Mouse (Mus musculus) layer of hippocampus, adult 8-10 months (tissue): Measurements from ENCODE around the gene Taldo1. TPM values are rescaled to one million over a fixed set of nuclear protein-coding genes. Genes with fewer than 3 reads are reported as not detected.
"Not testable (repeated sequence)": the region's sequence is repeated elsewhere in the genome, so short reads cannot be mapped to it uniquely, and the experiment has no call there.

Source experiments
- DNase-seq, 2 experiments: peaks; one replicate each; pipeline ENCODE4 v3.0.0; 2022; ENCODE audit warnings: low spot score in 2 of 2
- total RNA-seq, 4 experiments: library from RNA; stranded (reverse); gene quantifications; 2 replicates each; pipeline ENCODE4 v1.2.4; 2022

Taldo1 gene
- total RNA-seq, 4 experiments from 2014 or later: 107 to 127 (median 116) TPM

DNA sequence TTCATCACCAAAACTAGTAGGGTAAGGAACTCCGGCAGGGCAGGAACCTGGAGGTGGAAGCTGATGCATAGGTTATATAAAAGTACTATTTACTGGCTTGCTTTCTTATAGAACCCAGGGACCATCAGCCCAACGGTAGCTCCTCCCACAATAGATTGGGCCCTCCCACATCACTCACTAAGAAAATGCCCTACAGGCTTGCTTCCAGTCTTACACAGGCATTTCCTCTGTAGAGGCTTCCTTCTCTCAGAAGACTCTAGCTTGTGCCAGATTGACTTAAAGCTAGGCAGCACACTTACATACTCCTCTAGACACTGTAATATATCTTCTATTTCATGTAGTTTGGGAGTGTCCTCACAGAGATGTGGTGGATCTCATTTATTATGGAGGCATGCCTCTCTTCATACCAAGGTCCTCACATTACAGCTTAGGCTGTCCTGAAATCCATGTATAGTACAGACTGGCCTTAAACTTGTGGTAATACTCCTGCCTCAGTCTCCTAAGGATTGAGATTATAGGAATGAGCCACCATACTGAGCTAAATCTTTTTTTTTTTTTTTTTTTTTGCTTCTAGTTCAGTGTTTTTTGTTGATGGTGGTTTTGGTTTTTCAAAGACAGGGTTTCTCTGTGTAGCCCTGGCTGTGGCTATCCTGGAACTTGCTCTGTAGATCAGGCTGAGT, 4.1 kb upstream of the Taldo1 start:
- no peak for DNase-seq

DNA sequence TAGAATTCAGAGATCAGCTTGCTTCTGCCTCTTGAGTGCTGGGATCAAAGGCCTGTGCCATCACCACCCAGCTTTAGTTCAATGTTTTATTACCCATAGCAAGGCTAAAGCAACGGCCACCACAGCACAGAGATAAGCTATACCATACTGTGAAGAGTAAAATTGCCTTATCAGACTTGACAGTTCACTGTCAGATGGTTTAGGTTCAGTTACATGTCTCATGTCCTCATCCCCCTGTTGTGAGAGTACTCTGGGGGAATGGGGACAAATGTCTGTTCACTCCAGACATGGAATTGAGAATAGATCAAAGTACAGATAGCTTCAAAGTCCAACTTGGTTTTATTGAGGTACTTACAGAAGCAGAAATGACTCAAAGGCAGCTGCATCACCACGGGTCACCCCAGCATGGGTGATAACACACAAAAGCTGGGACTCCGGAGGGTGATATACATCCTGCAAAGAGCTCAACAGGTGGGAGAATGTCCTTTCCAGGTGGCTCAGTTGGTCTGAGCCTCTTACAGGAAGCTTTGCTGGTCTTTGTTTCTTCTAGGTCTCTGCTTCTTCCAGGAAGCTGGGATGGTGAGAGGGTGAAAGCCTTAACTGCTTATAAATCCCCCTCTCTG, 3.4 kb upstream of the Taldo1 start:
- DNase-seq: no peak

DNA sequence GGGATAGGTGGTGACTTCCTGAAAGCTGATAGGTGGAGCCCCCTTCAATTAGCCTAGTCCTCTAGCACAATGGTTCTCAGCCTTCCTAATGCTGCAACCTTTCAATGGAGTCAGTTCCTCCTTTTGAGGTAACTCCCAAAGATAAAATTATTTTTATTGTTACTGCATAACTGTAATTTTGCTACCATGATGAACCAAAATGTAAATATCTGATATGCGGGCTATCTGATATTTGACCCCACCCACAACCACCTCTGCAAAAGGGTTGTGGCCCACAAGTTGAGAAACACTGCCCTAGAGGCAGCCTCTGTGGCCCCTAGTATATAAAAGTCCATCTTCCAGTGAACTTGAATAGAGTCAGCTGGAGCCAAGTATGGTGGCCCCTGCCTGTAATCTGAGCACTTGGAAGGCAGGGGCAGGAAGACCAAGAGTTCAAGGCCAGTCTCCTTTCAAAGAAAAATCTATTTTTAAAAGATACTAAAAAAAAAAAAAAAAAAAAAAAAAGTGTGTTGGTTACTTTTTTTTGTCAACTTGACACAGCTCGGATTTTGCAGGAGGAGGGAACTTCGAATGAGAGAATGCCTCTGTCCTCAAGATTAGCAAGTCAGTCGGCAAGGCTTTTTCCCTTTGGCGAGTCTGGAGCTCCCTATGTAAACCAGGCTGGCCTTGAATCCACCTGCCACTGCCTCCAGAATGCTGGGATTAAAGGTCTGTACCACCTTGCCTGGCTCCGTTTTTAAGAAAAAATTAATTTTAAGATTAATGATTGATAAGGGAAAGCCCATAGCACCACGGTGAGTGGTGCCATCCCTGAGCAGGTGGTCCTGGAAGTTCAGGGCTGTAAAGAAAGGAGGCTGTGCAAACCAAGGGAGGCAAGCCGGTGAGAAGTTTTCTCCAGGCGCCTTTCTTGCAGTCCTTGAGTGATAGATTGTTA, 1.4 kb upstream of the Taldo1 start:
- no peak for DNase-seq

DNA sequence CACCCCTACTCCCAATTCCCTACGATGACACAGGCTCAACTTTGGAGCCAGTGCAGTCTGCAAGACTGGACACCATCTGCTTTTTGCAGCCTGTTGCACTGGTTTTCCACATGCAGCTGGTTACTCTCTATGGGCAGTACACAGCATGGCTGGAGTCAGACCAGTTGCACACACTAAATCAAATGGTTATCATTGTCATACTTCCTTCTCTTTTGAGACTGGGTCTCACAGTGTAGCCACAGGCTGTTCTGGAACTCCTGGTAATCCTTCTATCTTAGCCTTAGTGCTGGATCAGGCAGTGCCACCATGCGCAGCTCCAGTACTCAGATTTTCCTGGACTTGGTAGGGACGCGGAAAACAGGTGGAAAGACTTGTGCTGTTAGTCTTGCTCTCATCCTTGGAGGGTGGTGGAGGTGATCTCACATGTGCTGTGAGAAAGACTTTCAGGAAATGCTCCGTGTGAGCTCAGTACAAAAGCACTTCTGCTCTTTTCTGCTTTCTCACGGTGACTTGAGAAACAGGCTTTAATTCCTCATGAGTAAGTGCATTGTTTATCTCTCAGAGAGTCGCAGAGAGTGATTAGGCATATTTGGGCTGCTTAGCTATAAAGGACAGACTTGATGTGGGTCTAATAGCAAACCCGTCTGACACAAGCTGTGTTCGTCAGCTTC, 688 bp downstream of the Taldo1 start:
- no peak for DNase-seq

DNA sequence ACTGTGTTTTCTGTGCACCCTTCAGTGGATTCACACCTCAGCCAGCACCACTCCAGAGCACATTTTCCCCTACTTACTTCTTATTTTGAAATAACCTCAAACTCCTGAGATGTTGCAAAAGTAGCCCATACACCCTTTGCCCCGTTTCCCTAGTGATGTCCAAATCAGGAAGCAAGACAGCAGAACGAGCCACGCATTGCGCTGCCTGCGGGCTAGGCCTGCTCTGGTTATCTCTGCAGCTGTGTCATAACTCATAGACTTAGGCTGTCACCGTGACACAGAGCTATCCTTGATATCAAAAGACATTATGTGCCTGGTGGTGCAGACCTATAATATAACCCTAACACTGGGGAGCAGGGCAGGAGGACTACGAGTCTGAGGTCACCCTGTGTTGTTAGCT, 2.2 kb downstream of the Taldo1 start:
- no peak for DNase-seq

DNA sequence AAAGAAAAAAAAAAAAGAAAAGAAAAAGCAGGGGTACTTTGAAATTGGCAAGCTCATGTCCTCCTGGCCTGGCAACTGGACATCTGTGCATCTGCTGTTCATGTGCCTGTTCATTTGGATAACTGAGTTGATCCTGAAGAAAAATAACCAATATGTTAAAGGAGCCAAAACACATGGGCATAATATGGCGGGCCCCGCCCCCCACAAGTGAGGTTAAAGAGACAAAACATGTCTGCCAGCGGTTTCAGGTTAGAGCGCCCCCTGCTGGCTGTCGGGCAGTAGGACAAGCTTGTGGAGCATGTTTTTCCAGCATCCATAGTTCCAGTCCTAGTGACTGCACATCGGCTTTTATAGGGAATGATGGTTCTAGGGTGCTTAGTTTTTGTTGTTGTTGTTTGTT, 2.8 kb downstream of the Taldo1 start:
- DNase-seq: peak in 1 of 2 experiments; percentile 44

DNA sequence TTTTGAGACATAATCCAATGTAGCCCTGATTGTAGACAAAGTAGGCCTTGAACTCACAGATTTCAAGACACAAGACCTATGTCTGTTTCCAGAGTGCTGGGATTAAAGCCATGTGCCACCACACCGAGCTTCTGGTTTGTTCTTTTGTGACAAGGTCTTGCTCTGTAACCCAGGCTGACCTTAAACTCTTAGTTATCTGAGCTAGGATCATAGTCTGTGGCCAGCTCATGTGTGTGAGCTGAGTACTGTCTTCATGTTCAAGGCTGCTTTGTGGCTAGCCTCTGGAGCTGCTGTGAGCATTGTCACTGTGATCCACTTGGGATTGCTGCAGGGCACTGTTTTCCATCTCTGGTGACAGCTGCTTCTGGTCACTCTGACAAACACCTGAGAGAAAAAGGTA, 3.3 kb downstream of the Taldo1 start:
- DNase-seq: no peak

DNA sequence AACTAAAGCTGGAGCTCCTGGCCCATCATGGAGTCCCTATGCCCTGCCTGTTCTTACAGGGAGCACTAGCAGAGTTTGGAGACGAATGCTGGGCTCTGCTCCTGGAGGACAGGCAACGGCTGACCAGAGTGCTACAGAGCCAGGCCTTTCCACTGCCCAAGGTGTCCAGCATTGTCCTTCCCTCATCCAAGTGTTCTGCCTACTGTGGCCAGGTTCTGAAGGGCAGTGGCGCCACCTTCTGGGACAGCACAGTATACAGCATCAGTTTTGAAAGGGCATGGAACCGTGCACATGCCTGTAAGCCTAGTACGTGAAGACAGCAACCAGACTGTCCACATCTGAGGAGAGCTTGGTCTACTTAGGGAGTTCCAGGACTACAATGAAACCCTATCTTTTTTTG, 11.3 kb downstream of the Taldo1 start:
- no peak for DNase-seq

DNA sequence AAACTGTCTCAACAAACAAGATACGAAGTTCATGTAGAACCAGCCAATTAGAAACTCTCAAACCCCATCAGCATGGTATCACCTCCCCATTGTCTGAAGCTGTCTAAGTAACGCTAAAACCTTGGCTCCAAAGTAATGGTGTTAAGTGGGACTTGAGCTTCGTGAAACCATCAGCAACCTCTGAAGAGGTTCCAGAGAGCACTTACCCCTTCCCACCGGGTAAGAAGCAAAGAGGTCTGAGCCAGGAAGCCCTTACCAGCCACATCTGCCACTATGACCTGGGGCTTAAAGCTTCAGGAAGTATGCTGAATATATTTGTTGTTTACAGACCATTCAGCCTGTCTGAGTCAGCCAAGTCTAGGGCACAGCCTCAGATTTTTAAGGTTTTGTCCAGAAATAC, 13.5 kb downstream of the Taldo1 start:
- DNase-seq: no peak

DNA sequence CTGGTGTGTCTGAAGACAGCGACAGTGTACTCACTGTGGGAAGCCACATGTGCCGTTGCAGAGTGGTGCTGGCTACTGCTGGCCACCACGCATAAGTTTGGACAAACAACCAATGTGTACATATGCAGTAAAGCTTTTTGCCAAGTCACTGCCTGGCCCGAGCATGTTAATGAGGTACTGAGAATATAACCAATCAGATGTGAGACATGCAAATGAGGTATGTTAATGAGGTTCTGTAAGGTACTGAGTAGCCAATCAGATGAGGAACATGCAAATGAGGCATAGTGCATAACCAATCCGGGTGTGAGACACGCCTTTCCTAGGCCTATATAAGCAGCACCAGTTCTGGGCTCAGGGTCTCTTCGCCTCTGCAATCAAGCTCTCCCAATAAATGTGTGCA, 15.7 kb downstream of the Taldo1 start:
- DNase-seq: not testable (repeated sequence)

DNA sequence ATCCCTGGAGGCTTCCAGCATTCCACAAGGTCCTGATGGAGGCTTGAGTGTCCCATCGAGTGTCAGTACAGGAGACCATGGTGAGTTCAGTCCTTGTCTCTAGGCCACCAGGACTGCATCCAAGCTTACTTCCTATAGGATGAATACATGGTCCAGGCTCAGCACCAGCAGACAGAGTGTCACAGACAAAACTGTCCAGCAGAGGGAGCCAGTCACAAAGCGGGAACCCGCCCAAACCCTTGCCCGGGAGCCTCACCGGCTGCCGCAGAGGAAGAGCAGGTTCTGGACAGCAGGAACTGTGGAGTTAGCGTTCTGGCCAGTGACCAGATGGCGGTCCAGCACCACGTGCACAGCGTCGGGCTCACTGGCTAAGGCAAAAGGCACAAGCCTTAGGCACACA, 16.8 kb downstream of the Taldo1 start:
- peak; percentile 66 to 87 for DNase-seq

DNA sequence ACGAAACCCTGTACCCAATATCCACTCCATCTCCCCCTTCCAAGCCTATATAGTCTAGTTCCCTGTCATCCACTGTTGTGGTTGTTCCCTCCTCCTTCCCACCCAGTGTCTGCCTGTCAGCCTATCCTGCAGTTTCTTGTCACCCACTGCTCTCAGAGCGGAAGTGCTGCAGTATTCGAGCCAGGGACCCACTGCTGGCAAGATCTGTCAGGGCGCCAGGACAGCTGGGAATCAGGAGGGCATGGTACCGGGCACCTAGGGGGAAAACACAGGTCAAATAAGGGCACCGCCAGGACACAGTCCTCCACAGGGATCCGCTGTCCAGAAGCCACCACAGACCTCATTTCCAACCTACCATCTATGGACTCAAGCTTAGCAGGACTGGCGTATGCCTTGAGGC, 18.6 kb downstream of the Taldo1 start:
- DNase-seq: no peak

DNA sequence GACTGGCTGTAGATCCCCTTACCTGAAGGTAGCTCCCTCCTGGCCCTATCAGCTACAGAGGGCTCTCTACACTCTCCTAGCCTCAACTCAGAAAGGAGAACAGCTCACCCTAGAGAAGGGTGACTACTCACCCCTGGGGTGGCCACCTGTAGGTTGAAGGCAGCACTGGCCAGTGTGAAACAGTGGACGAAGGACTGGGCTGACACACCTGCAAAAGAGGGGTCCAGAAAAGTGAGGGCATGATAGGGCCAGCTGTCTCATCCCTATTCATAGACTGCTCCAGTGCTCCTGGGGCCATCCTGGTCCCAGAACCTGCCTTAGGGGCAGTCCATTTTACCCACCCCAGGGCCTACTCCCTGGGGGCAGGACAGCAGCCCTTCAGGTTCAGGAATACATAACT, 19.7 kb downstream of the Taldo1 start:
- DNase-seq: no peak

DNA sequence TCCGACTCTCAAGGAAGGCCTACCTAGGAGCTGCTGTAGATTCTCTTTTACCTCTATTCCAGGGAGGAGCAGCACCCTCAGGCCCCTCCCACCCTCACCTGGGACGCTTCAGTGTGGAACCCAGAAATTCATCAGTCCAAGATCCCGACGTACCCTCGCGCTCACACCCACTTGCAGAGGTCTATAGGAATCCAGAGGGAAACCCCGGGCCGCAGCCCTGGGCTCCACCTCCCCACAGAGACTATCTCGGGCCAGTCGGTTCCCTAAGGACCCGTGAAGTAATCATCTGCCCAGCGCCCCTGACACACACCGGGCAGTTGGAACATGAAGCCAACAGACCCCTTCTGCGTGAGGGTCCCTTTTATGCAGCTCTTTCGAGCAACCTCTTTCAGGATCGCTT, 21.3 kb downstream of the Taldo1 start:
- DNase-seq: no peak

DNA sequence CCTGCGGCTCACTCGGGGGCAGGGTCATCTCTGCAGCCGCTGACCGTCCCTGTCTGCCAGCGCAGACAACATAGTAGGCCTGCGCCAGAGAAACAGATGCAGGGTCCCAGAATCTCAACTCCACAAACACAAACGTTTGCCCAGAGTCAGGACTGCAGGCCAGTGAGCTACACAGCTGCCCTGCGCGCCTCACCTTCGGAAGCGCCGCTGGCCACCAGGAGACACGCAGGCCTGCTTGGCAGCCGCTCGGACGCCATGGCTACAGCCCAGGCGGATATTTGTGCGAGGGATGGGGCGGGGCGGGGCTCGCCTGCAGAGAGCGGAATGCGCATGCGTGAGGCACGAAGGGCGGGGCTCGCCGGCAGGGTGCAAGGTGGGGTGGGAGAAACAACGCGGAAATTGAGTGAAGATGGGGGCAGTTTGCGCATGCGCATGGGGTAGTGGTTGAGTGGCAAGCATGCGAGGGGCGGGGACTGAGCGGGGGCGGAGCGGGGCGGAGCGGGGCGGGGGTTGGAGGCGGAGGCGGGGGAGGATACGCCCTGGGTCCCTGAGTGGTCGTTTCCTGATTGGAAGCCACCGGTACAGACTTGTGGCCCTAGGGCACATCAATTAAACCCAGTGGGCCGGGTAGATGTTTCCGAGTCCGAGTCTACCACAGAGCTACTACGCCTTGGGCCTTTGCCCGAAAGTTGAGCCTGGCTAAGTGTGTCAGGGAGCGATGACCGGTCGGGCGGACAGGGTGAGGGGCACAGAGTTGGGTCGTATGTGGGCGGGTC, 22.0 kb downstream of the Taldo1 start, which contains the start of gene Gatd1:
Gene Gatd1, minus strand, starts transcription at position 328 of the 776 bp plus-strand sequence.
- DNase-seq: peak; percentile 96 to 99

DNA sequence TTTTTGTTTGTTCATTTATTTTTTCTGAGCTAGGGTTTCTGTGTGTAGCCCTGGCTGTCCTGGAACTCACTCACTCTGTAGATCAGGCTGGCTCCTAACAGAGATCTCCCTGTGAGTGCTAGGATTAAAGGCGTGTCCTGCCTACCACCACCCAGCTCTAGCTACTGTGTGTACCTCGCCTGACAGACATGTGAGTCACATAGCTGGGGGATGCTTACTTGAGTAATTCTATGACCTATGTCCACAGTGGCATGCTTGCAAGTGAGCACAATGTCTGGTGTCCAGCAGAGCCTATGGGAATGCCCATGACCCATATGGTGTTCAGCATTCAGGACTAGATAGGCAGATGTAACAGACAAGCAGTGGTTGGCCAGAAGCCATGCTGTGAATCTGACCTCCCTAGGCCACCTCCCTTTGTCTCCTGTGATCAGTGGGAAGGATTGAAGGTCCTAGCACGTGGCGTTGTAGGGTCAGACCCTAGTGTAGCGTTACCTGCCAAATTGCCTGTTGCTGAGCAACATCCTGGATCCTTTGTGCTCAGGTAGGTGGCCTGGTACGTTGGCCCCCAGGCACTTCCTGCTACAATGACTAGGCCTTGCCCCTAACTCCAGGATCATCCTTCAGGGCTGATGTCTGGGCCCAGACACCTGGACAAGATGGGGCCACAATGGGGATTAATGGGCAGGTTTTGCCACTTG, 24.3 kb downstream of the Taldo1 start:
- no peak for DNase-seq

DNA sequence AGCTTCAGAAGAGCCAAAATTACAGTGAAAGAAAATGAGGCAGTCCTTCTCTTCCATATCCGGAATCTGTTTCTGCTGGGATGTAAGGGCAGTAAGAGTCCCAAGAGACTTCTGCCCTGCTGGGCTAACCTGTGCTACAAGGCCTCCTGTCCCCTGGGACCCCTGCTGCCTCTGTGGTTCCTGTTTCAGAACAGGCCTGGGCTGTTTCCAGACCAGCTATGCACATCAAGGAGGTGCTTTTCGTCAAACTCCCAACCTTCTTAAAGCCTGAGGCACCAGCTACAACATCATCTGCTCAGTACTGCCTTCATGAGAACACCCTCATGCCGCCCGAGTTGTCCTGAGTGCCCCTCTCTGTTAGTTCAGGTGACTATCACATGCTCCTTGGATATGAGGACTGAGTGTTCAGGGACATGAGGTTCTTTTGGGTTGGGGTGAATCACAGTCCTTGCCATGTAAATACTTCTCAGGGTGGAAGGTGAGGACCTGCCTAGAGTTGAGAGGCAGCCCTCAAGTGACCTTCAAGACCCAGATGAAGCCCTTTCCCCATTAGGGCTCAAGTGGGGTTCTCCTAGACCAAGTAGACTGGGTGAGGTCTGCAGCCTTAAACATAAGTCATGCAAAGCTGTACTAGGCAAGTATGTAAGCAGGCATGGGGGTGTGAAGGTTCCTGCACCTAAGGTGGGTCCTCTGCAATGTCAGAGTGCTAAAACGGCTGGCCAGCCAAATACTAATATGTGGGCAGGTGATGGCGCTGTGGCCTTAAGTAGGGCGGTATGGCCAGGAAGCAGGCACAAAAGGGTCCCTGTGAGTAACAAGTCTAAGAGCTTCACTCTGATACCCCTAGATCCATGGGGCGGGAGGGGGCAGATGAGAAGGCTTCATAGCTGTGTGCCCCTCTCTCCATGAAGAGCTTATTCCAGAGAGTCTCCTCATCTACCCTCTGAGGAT, 26.0 kb downstream of the Taldo1 start:
- DNase-seq: no peak

DNA sequence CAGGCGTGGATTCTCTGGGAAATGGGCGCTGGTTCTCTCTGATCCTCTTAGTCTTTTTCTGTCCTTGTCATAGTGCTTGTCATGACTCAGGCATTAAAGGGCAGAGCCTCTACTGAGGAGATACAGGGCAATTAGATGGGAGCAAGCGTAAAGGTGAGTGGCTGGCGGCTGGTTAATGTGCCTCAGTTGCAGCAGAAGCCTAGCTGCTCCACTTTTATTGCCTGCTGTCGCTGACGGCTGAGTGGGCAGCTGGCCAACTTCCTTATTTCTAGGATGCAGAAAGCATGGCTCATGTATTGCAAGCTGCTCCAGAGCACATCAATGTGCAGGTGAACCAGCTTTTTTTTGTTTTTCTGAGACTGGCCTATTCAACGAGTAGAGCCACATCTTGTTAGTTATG, 27.0 kb downstream of the Taldo1 start:
- no peak for DNase-seq
